Mouse (Mus musculus) midbrain, embryonic 16.5 days (tissue): ENCODE data around the gene Gm11492. TPM values are rescaled to one million over a fixed set of nuclear protein-coding genes. Genes with fewer than 3 reads are reported as not detected.

Source experiments
- ATAC-seq: fragments of 200-750 bp; cut with Nextera tagmentation; 2 replicates; pipeline ENCODE4 v1.8.0; 2017; ENCODE audit warnings: moderate TSS enrichment
- H3K27ac ChIP-seq: fragments of 300-500 bp; sonication (generic); 2 replicates; pipeline ENCODE4 v1.5.1; 2014; ENCODE audit warnings: mild to moderate bottlenecking, low read length, mixed read lengths
- H3K27me3 ChIP-seq: fragments of 300-500 bp; sonication (generic); 2 replicates; pipeline ENCODE4 v1.6.1; 2014; ENCODE audit warnings: low read depth, low read length, mixed read lengths; ENCODE audit not compliant: control insufficient read depth, insufficient read depth
- H3K36me3 ChIP-seq: fragments of 300-500 bp; sonication (generic); 2 replicates; pipeline ENCODE4 v1.6.1; 2014; ENCODE audit warnings: mild to moderate bottlenecking, low read length, moderate library complexity, mixed read lengths; ENCODE audit not compliant: control insufficient read depth, insufficient read depth
- H3K4me1 ChIP-seq: fragments of 300-500 bp; sonication (generic); 2 replicates; pipeline ENCODE4 v1.6.1; 2014; ENCODE audit warnings: mild to moderate bottlenecking, low read length, mixed read lengths; ENCODE audit not compliant: control insufficient read depth, insufficient read depth
- H3K4me2 ChIP-seq: fragments of 300-500 bp; sonication (generic); 2 replicates; pipeline ENCODE4 v1.6.1; 2014; ENCODE audit warnings: mild to moderate bottlenecking, low read length, mixed read lengths
- H3K4me3 ChIP-seq: fragments of 300-500 bp; sonication (generic); 2 replicates; pipeline ENCODE4 v1.5.1; 2014; ENCODE audit warnings: low read depth, mild to moderate bottlenecking, low read length, moderate library complexity, mixed read lengths
- H3K9ac ChIP-seq: fragments of 300-500 bp; sonication (generic); 2 replicates; pipeline ENCODE4 v1.6.1; 2014; ENCODE audit warnings: low read depth, low read length, mixed read lengths
- H3K9me3 ChIP-seq: fragments of 300-500 bp; sonication (generic); replicated peaks from 2 replicates; pipeline ENCODE4 v1.6.1; 2014; ENCODE audit warnings: mild to moderate bottlenecking, low read length, mixed read lengths; ENCODE audit not compliant: control insufficient read depth, poor library complexity, severe bottlenecking
- WGBS: fragments of 180-500 bp; shearing (Covaris S2); extraction: QIAGEN DNeasy Blood & Tissue Kit; methylation state at CpG from one replicate; pipeline ENCODE4 v1.1.7; 2014; 5-methylcytosine and 5-hydroxymethylcytosine counted together
- polyA plus RNA-seq: library from polyadenylated mRNA; unstranded; fragments of >200 nt; fragmentation: Nextera tagmentation; extraction: Ambion mirVana; gene quantifications from 2 replicates; pipeline ENCODE4 v1.2.1, GENCODE M21; 2015

Gm11492 gene
- polyA plus RNA-seq = not detected in 2 replicates

GRCm38 (mm10) chr11:87566501-87566900 lies at the start of gene Gm11492:
Gene Gm11492 (plus strand): TSS chr11:87566653.
- no peak within 1 kb of the TSS for H3K4me2 ChIP-seq
- no peak within 1 kb of the TSS for H3K9ac ChIP-seq
- no peaks in the 10 kb centered on the region for H3K9me3 ChIP-seq
- no peak within 1 kb of the TSS for H3K4me3 ChIP-seq
- no peak for ATAC-seq
- WGBS = 86% methylated on average over 3 of the region's 3 CpGs
- no peaks in the 10 kb centered on the region for H3K4me1 ChIP-seq
- H3K27ac ChIP-seq = no peak within 1 kb of the TSS
- no peaks in the 10 kb centered on the region for H3K36me3 ChIP-seq
- H3K27me3 ChIP-seq = no peaks in the 10 kb centered on the region

- H3K9me3 ChIP-seq = no peaks in the 10 kb centered on the region
- no peak for ATAC-seq
- H3K4me2 ChIP-seq = no peak overlapping the region
- H3K4me3 ChIP-seq = no peak overlapping the region
- no peaks in the 10 kb centered on the region; the same call in 1 of the 2 replicates for H3K4me1 ChIP-seq
- H3K9ac ChIP-seq = no peak overlapping the region
- no peak overlapping the region for H3K27ac ChIP-seq
- H3K27me3 ChIP-seq = no peaks in the 10 kb centered on the region
- H3K36me3 ChIP-seq = no peaks in the 10 kb centered on the region
- 20% methylated on average over 2 of the region's 2 CpGs for WGBS
These were observed 47.2 kb upstream of the Gm11492 start for GRCm38 (mm10) chr11:87519260-87519659.

- Histone ChIP-seq H3K36me3 (no peaks in the 10 kb centered on the region), H3K4me1 (no peaks in the 10 kb centered on the region; the same call in 1 of the 2 replicates), H3K27ac (no peak overlapping the region), H3K9ac (no peak overlapping the region), H3K4me3 (no peak overlapping the region), H3K27me3 (no peaks in the 10 kb centered on the region), H3K9me3 (no peaks in the 10 kb centered on the region), H3K4me2 (no peak overlapping the region)
- ATAC-seq = no peak
- WGBS = 52% methylated on average over 5 of the region's 5 CpGs
These were observed 43.0 kb upstream of the Gm11492 start for GRCm38 (mm10) chr11:87523466-87523865.

GRCm38 (mm10) chr11:87523967-87524366 lies 42.5 kb upstream of the Gm11492 start:
- Histone ChIP-seq H3K4me1 (no peaks in the 10 kb centered on the region; the same call in 1 of the 2 replicates), H3K36me3 (no peaks in the 10 kb centered on the region), H3K27ac (no peak overlapping the region), H3K4me3 (no peak overlapping the region), H3K9ac (no peak overlapping the region), H3K27me3 (no peaks in the 10 kb centered on the region), H3K4me2 (no peak overlapping the region), H3K9me3 (no peaks in the 10 kb centered on the region)
- ATAC-seq = no peak

- H3K4me3 ChIP-seq = no peak overlapping the region
- no peaks in the 10 kb centered on the region for H3K9me3 ChIP-seq
- no peaks in the 10 kb centered on the region for H3K36me3 ChIP-seq
- no peak overlapping the region for H3K27ac ChIP-seq
- H3K9ac ChIP-seq = no peak overlapping the region
- ATAC-seq = no peak
- H3K4me1 ChIP-seq = no peaks in the 10 kb centered on the region; the same call in 1 of the 2 replicates
- no peaks in the 10 kb centered on the region for H3K27me3 ChIP-seq
- H3K4me2 ChIP-seq = no peak overlapping the region
These were observed 41.7 kb upstream of the Gm11492 start for GRCm38 (mm10) chr11:87524780-87525179.

GRCm38 (mm10) chr11:87527364-87527763 lies 39.1 kb upstream of the Gm11492 start:
- H3K27me3 ChIP-seq = no peaks in the 10 kb centered on the region
- no peaks in the 10 kb centered on the region for H3K9me3 ChIP-seq
- no peak for ATAC-seq
- H3K9ac ChIP-seq = no peak overlapping the region
- no peak overlapping the region for H3K27ac ChIP-seq
- no peak overlapping the region for H3K4me2 ChIP-seq
- no peaks in the 10 kb centered on the region for H3K36me3 ChIP-seq
- no peak overlapping the region for H3K4me3 ChIP-seq
- WGBS = 78% methylated on average over 3 of the region's 3 CpGs
- H3K4me1 ChIP-seq = no peaks in the 10 kb centered on the region; the same call in 1 of the 2 replicates

- Histone ChIP-seq H3K4me1 (no peaks in the 10 kb centered on the region; the same call in 1 of the 2 replicates), H3K9me3 (no peaks in the 10 kb centered on the region), H3K27me3 (no peaks in the 10 kb centered on the region), H3K27ac (no peak overlapping the region), H3K4me3 (no peak overlapping the region), H3K4me2 (no peak overlapping the region), H3K9ac (no peak overlapping the region), H3K36me3 (no peaks in the 10 kb centered on the region)
- no peak for ATAC-seq
- WGBS = 69% methylated on average over 4 of the region's 4 CpGs
These were observed 38.5 kb upstream of the Gm11492 start for GRCm38 (mm10) chr11:87527990-87528389.

GRCm38 (mm10) chr11:87531695-87532094 lies 34.8 kb upstream of the Gm11492 start:
- ATAC-seq = no peak
- no peak overlapping the region for H3K4me2 ChIP-seq
- no peaks in the 10 kb centered on the region for H3K4me1 ChIP-seq
- WGBS = 53% methylated on average over 6 of the region's 6 CpGs
- H3K27ac ChIP-seq = no peak overlapping the region
- no peak overlapping the region for H3K4me3 ChIP-seq
- no peak overlapping the region for H3K9ac ChIP-seq
- no peaks in the 10 kb centered on the region for H3K27me3 ChIP-seq
- H3K36me3 ChIP-seq = no peaks in the 10 kb centered on the region
- H3K9me3 ChIP-seq = no peaks in the 10 kb centered on the region

- Histone ChIP-seq H3K27me3 (no peaks in the 10 kb centered on the region), H3K9me3 (no peaks in the 10 kb centered on the region), H3K4me1 (no peaks in the 10 kb centered on the region), H3K4me3 (no peak overlapping the region), H3K27ac (no peak overlapping the region), H3K36me3 (no peaks in the 10 kb centered on the region), H3K4me2 (no peak overlapping the region), H3K9ac (no peak overlapping the region)
- ATAC-seq = no peak
- WGBS = 38% methylated on average over 8 of the region's 8 CpGs
These were observed 24.2 kb upstream of the Gm11492 start for GRCm38 (mm10) chr11:87542285-87542684.
